Mouse (Mus musculus): ENCODE data around the gene Unc93b1.

DNA sequence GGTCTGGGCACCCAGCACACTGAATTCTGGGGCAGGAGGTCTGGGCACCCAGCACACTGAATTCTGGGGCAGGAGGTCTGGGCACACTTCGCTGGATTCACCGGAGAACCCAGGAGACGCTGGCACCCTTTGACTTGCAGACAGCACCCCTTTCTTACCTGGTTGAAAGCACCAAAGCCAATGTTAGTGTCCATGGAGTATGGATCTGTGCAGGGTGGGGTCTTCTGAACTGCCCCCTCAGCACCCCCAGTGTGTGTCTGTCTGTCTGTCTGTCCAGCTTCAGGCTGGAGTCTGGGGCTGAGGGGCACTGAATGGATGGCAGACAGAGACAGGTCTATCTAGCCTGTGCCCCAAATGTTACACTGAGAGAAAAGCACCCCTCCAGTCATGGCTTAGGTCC lies 56.6 kb downstream of the Unc93b1 start:
- no peak for TF ChIP-seq CTCF (IDR thresholded peaks at IDR 0.05; ENCODE audit: low read depth)
- TF ChIP-seq EP300 (IDR thresholded peaks at IDR 0.05; ENCODE audit: low read depth): no peak
